Mouse (Mus musculus) MEL (cell line): ENCODE results near the gene Bcas3. TPM values are rescaled to one million over a fixed set of nuclear protein-coding genes. Genes with fewer than 3 reads are reported as not detected.

ENCODE experiments used
- DNase-seq: peaks from one replicate; pipeline ENCODE4 v3.0.0; 2011; ENCODE audit warnings: low read depth, low spot score
- H3K27ac ChIP-seq: 2 replicates; pipeline ENCODE4 v1.5.1; 2012; ENCODE audit warnings: low read depth, mild to moderate bottlenecking, control low read depth, low read length, moderate library complexity; ENCODE audit not compliant: control insufficient read depth
- H3K27me3 ChIP-seq, 2 experiments: fragments of 150-350 bp in 1 of 2; sonication (generic) in 1 of 2; 2 replicates each; pipeline ENCODE4 v1.6.1; 2012; ENCODE audit warnings: low read length in 2 of 2, mild to moderate bottlenecking in 2 of 2, improper control_type of control experiment in 1 of 2, moderate library complexity in 1 of 2; ENCODE audit not compliant: insufficient read depth in 2 of 2, control insufficient read depth in 1 of 2
- H3K36me3 ChIP-seq, 2 experiments: 2 replicates each; pipeline ENCODE4 v1.6.1; 2012 to 2014; ENCODE audit warnings: low read length in 2 of 2, improper control_type of control experiment in 1 of 2, inconsistent platforms in 1 of 2, mild to moderate bottlenecking in 1 of 2; ENCODE audit not compliant: insufficient read depth in 2 of 2, control insufficient read depth in 1 of 2
- H3K4me1 ChIP-seq, 2 experiments: fragments of 150-350 bp in 1 of 2; sonication (generic) in 1 of 2; 2 replicates each; pipeline ENCODE4 v1.6.1; 2012; ENCODE audit warnings: low read length in 2 of 2, improper control_type of control experiment in 1 of 2, mild to moderate bottlenecking in 1 of 2; ENCODE audit not compliant: insufficient read depth in 2 of 2, control insufficient read depth in 1 of 2
- H3K4me3 ChIP-seq, 2 experiments: fragments of 150-350 bp in 1 of 2; sonication (generic) in 1 of 2; 2 replicates each; pipeline ENCODE4 v1.5.1; 2012; ENCODE audit warnings: low read depth in 2 of 2, low read length in 2 of 2, mild to moderate bottlenecking in 2 of 2, moderate library complexity in 2 of 2, control low read depth in 1 of 2, improper control_type of control experiment in 1 of 2; ENCODE audit not compliant: control insufficient read depth in 1 of 2, insufficient read depth in 1 of 2
- H3K79me2 ChIP-seq: 2 replicates; pipeline ENCODE4 v1.6.1; 2012; ENCODE audit warnings: mild to moderate bottlenecking, low read length, moderate library complexity; ENCODE audit not compliant: control insufficient read depth, poor library complexity, insufficient read depth
- H3K9ac ChIP-seq: 2 replicates; pipeline ENCODE4 v1.6.1; 2012; ENCODE audit warnings: low read depth, mild to moderate bottlenecking, control low read depth, low read length, moderate library complexity; ENCODE audit not compliant: control insufficient read depth, poor library complexity, severe bottlenecking
- H3K9me3 ChIP-seq: fragments of 150-350 bp; sonication (generic); replicated peaks from 2 replicates; pipeline ENCODE4 v1.6.1; 2012; ENCODE audit warnings: mild to moderate bottlenecking, low read length, improper control_type of control experiment, moderate library complexity; ENCODE audit not compliant: insufficient read depth
- BHLHE40 ChIP-seq: IDR thresholded peaks from 2 replicates; pipeline ENCODE4 v1.6.1; 2012; ENCODE audit warnings: low read depth, mild to moderate bottlenecking, inconsistent platforms, low read length, improper control_type of control experiment, borderline replicate concordance
- CHD1 ChIP-seq: IDR thresholded peaks from 2 replicates; pipeline ENCODE4 v1.6.1; 2012; ENCODE audit warnings: low read depth, mild to moderate bottlenecking, inconsistent platforms, low read length, improper control_type of control experiment
- E2F4 ChIP-seq: IDR thresholded peaks from 2 replicates; pipeline ENCODE4 v1.6.1; 2011; ENCODE audit warnings: low read depth, low read length, improper control_type of control experiment, borderline replicate concordance
- ELF1 ChIP-seq: IDR thresholded peaks from 2 replicates; pipeline ENCODE4 v1.6.1; 2014; ENCODE audit warnings: low read depth, mild to moderate bottlenecking, inconsistent platforms, low read length, improper control_type of control experiment, moderate library complexity
- EP300 ChIP-seq, 2 experiments: IDR thresholded peaks; 2 replicates each; pipeline ENCODE4 v1.6.1; 2011; ENCODE audit warnings: improper control_type of control experiment in 2 of 2, low read length in 2 of 2, low read depth in 1 of 2, mild to moderate bottlenecking in 1 of 2
- ETS1 ChIP-seq: IDR thresholded peaks from 2 replicates; pipeline ENCODE4 v1.6.1; 2012; ENCODE audit warnings: low read depth, mild to moderate bottlenecking, inconsistent platforms, low read length, improper control_type of control experiment, moderate library complexity
- GABPA ChIP-seq: IDR thresholded peaks from 2 replicates; pipeline ENCODE4 v1.6.1; 2012; ENCODE audit warnings: low read depth, mild to moderate bottlenecking, inconsistent platforms, low read length, improper control_type of control experiment, moderate library complexity
- HCFC1 ChIP-seq: IDR thresholded peaks from 2 replicates; pipeline ENCODE4 v1.6.1; 2012; ENCODE audit warnings: low read depth, mild to moderate bottlenecking, inconsistent platforms, low read length, improper control_type of control experiment, moderate library complexity
- JUND ChIP-seq: IDR thresholded peaks from 2 replicates; pipeline ENCODE4 v1.6.1; 2011; ENCODE audit warnings: low read depth, mild to moderate bottlenecking, improper control_type of control experiment, low read length
- KAT2A ChIP-seq: conservative IDR thresholded peaks from 2 replicates; pipeline ENCODE4 v1.6.1; 2012; ENCODE audit warnings: low read depth, low read length, improper control_type of control experiment, inconsistent platforms
- MAFK ChIP-seq: IDR thresholded peaks from 2 replicates; pipeline ENCODE4 v1.6.1; 2011; ENCODE audit warnings: low read depth, mild to moderate bottlenecking, low read length, improper control_type of control experiment, borderline replicate concordance
- MYB ChIP-seq: IDR thresholded peaks from 2 replicates; pipeline ENCODE4 v1.6.1; 2011; ENCODE audit warnings: mild to moderate bottlenecking, low read depth, low read length, improper control_type of control experiment
- MYC ChIP-seq: IDR thresholded peaks from 2 replicates; pipeline ENCODE4 v1.6.1; 2011; ENCODE audit warnings: low read depth, mild to moderate bottlenecking, low read length, improper control_type of control experiment, moderate library complexity
- NELFE ChIP-seq: IDR thresholded peaks from 2 replicates; pipeline ENCODE4 v1.6.1; 2011; ENCODE audit warnings: low read depth, low read length, improper control_type of control experiment
- NRF1 ChIP-seq: IDR thresholded peaks from 2 replicates; pipeline ENCODE4 v1.6.1; 2014; ENCODE audit warnings: low read depth, mild to moderate bottlenecking, inconsistent platforms, low read length, improper control_type of control experiment, moderate library complexity; ENCODE audit not compliant: poor library complexity, insufficient read depth, severe bottlenecking
- POLR2A ChIP-seq, 2 experiments: IDR thresholded peaks; 2 replicates each; pipeline ENCODE4 v1.6.1; 2011 to 2012; ENCODE audit warnings: low read length in 2 of 2, mild to moderate bottlenecking in 2 of 2, control low read depth in 1 of 2, improper control_type of control experiment in 1 of 2, low read depth in 1 of 2, moderate library complexity in 1 of 2; ENCODE audit not compliant: control insufficient read depth in 1 of 2, insufficient read depth in 1 of 2, poor library complexity in 1 of 2
- POLR2AphosphoS5 ChIP-seq: IDR thresholded peaks from 2 replicates; pipeline ENCODE4 v1.6.1; 2012; ENCODE audit warnings: low read depth, borderline replicate concordance, mild to moderate bottlenecking, inconsistent platforms, low read length, moderate library complexity, mixed read lengths
- RCOR1 ChIP-seq: IDR thresholded peaks from 2 replicates; pipeline ENCODE4 v1.6.1; 2012; ENCODE audit warnings: low read depth, mild to moderate bottlenecking, inconsistent platforms, low read length, improper control_type of control experiment
- SMC3 ChIP-seq: IDR thresholded peaks from 2 replicates; pipeline ENCODE4 v1.6.1; 2011; ENCODE audit warnings: low read depth, low read length, improper control_type of control experiment
- TAL1 ChIP-seq: IDR thresholded peaks from 2 replicates; pipeline ENCODE4 v1.6.1; 2012; ENCODE audit warnings: mild to moderate bottlenecking, inconsistent platforms, low read length, moderate library complexity, mixed read lengths
- TBP ChIP-seq: IDR thresholded peaks from 2 replicates; pipeline ENCODE4 v1.8.0; 2011; ENCODE audit warnings: low read depth, low read length, improper control_type of control experiment
- TCF12 ChIP-seq: IDR thresholded peaks from 2 replicates; pipeline ENCODE4 v1.6.1; 2014; ENCODE audit warnings: low read depth, mild to moderate bottlenecking, inconsistent platforms, low read length, improper control_type of control experiment, moderate library complexity
- UBTF ChIP-seq: IDR thresholded peaks from 2 replicates; pipeline ENCODE4 v1.6.1; 2012; ENCODE audit warnings: low read depth, mild to moderate bottlenecking, inconsistent platforms, low read length, improper control_type of control experiment, moderate library complexity, borderline replicate concordance; ENCODE audit not compliant: insufficient read depth
- USF2 ChIP-seq, 2 experiments: IDR thresholded peaks; 2 replicates each; pipeline ENCODE4 v1.6.1; 2011 to 2012; ENCODE audit warnings: improper control_type of control experiment in 2 of 2, low read length in 2 of 2, borderline replicate concordance in 1 of 2, inconsistent platforms in 1 of 2, low read depth in 1 of 2, mild to moderate bottlenecking in 1 of 2; ENCODE audit not compliant: insufficient read depth in 1 of 2
- ZC3H11A ChIP-seq: IDR thresholded peaks from 2 replicates; pipeline ENCODE4 v1.6.1; 2012; ENCODE audit warnings: low read depth, mild to moderate bottlenecking, inconsistent platforms, low read length, improper control_type of control experiment
- ZKSCAN1 ChIP-seq: IDR thresholded peaks from 2 replicates; pipeline ENCODE4 v1.6.1; 2012; ENCODE audit warnings: low read depth, mild to moderate bottlenecking, inconsistent platforms, low read length, improper control_type of control experiment, moderate library complexity
- ZMIZ1 ChIP-seq: IDR thresholded peaks from 2 replicates; pipeline ENCODE4 v1.6.1; 2012; ENCODE audit warnings: low read depth, mild to moderate bottlenecking, inconsistent platforms, low read length, improper control_type of control experiment, moderate library complexity
- polyA plus RNA-seq, 2 experiments: library from polyadenylated mRNA; stranded (reverse) in 1 of 2; unstranded in 1 of 2; fragments of >175 nt in 1 of 2; fragments of >200 nt in 1 of 2; gene quantifications; 2 replicates each; pipeline versions ENCODE4 v1.2.1 to v1.2.4; 2012; ENCODE audit warnings: low replicate concordance in 2 of 2, low read depth in 1 of 2; ENCODE audit not compliant: insufficient read length in 2 of 2, insufficient read depth in 1 of 2, missing spikeins in 1 of 2
- total RNA-seq: library from RNA; depleted of rRNA; stranded (reverse); fragments of 300-350 nt; gene quantifications from 2 replicates; pipeline ENCODE4 v1.2.3, GENCODE M21; 2012

Gene Bcas3
- total and polyA plus RNA-seq, 3 experiments: 8.6 to 14.7 TPM; not detected in 1

DNA sequence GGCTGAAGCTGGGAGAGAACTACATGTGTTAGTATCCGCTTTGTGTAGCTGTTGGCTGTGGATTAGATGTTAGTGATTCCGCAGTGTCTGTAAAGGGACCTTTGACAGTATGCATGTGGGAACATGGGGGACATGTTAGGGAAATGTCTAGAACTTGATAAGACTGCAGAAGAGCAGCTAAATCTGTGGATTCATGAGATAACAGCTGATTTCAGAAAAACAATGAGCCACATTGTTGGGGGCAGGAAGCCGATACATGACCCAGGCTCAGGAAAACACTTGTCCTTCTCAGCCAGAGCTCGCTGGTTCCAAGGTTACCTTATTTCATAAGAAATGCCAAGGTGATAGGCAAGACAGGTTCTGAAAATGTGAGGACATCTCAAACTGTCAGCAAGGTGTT lies 307.3 kb downstream of the Bcas3 start:
- no peak for DNase-seq
- no peaks in the 10 kb centered on the region for H3K9me3 ChIP-seq
- H3K4me1 ChIP-seq: no peaks in the 10 kb centered on the region
- no peaks in the 10 kb centered on the region for H3K79me2 ChIP-seq
- H3K4me3 ChIP-seq: no peak overlapping the region
- H3K27ac ChIP-seq: no peak overlapping the region
- no peak for TF ChIP-seq MAFK
- 0 out of 4 replicates have a peak, but pooled peaks of 1 of the 2 experiments have one; percentile 7 for TF ChIP-seq EP300 (IDR thresholded peaks at IDR 0.05; ENCODE audit: low read depth in 1 of 2, low read length in 2 of 2)
- 0 out of 2 replicates have a peak, but pooled peaks have one; percentile 8 for TF ChIP-seq TCF12
- no peak for TF ChIP-seq POLR2AphosphoS5
- no peak for TF ChIP-seq TAL1
- no peak for TF ChIP-seq MYB
- TF ChIP-seq NELFE: no peak
- TF ChIP-seq BHLHE40: no peak
- no peak for TF ChIP-seq ZC3H11A
- TF ChIP-seq RCOR1: no peak
- no peak for TF ChIP-seq NRF1
- TF ChIP-seq POLR2A (IDR thresholded peaks at IDR 0.05; ENCODE audit: control insufficient read depth in 1 of 2, insufficient read depth in 1 of 2, low read depth in 1 of 2, low read length in 2 of 2, poor library complexity in 1 of 2): no peak
- no peaks in the 10 kb centered on the region for H3K36me3 ChIP-seq
- H3K27me3 ChIP-seq: no peaks in the 10 kb centered on the region
- H3K9ac ChIP-seq: no peak overlapping the region

DNA sequence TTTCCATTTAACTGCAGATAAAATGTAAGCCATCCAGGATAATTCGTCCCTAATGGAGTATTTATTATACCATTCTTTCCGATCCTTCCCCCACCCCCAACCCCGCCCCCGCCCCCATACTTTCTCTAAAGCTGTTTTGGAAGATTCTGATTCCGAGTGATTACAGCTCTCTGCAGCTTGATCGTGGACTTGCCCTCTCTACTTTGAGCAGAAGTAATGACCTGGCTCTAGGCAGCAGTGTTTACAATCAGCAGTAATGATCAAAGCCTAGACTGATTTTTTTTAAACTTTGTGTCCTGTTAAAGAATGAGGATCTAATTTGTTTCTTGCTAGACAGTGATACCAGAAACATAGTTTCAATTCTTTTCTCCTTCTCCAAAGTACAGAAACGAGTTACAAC lies 314.2 kb downstream of the Bcas3 start:
- Histone ChIP-seq H3K4me1 (peaks cover 2 to 9% of the 10 kb centered on the region in 2 experiments; a peak in 2 of 4 replicates), H3K4me3 (no peak overlapping the region), H3K9ac (no peak overlapping the region), H3K36me3 (no peaks in the 10 kb centered on the region; a peak in 1 of 4 replicates), H3K79me2 (no peaks in the 10 kb centered on the region), H3K27me3 (no peaks in the 10 kb centered on the region), H3K27ac (no peak overlapping the region), H3K9me3 (no peaks in the 10 kb centered on the region)
- no peak for TF ChIP-seq NRF1
- no peak for TF ChIP-seq ZKSCAN1
- no peak for TF ChIP-seq ZMIZ1
- TF ChIP-seq ELF1: no peak
- TF ChIP-seq SMC3: no peak
- no peak for TF ChIP-seq USF2 (IDR thresholded peaks at IDR 0.05; ENCODE audit: borderline replicate concordance in 1 of 2, insufficient read depth in 1 of 2, low read depth in 1 of 2, low read length in 2 of 2)
- no peak for TF ChIP-seq KAT2A
- no peak for TF ChIP-seq CHD1
- no peak for TF ChIP-seq HCFC1
- TF ChIP-seq EP300 (IDR thresholded peaks at IDR 0.05; ENCODE audit: low read depth in 1 of 2, low read length in 2 of 2): no peak
- TF ChIP-seq TAL1: no peak
- TF ChIP-seq JUND: no peak
- no peak for TF ChIP-seq MYC
- no peak for TF ChIP-seq UBTF
- TF ChIP-seq TBP: no peak
- TF ChIP-seq ZC3H11A: no peak
- no peak for TF ChIP-seq GABPA
- TF ChIP-seq E2F4: no peak
- TF ChIP-seq ETS1: no peak
- DNase-seq: no peak
